11 mouse cellular contexts compared by ENCODE assay signal in genomic region chr2:152905036-152905829, GRCm38 (mm10). TPM values are rescaled to one million over a fixed set of nuclear protein-coding genes. Genes with fewer than 3 reads are reported as not detected.
DNase-seq lines count a peak whose midpoint lies in the region; ATAC-seq and TF ChIP-seq lines count a peak whose summit lies in the region.
"Had no signal": no experiment of that assay in that cellular context is flagged by ENCODE, and none has a peak within 500 bp of the region (broad histone marks: within the 10 kb centered on the region; RNA-seq: fewer than 3 reads in every experiment).

No protein-coding gene starts in this region.

- peak; percentile 45 for DNase-seq in kidney, adult 2 months
- DNase-seq in kidney, postnatal 14 days = no peak
- peak; percentile 28 for DNase-seq in CD4-positive helper T cell, adult 2 months (ENCODE audit: low read depth, low spot score)
- DNase-seq in embryonic facial prominence, embryonic 14.5 days (ENCODE audit: low spot score) = peak; percentile 76
- DNase-seq in spleen, postnatal 4 days (ENCODE audit: low spot score in 2 of 2) = no peak
- no peak for DNase-seq in thymus, adult 2 months

- TF ChIP-seq CTCF in kidney, adult 2 months (conservative IDR thresholded peaks at IDR 0.05; ENCODE audit: insufficient read depth, insufficient read length, low read depth, low read length) = no peak
- TF ChIP-seq CTCF in thymus, adult 2 months (IDR thresholded peaks at IDR 0.05; ENCODE audit: borderline replicate concordance, control insufficient read depth, extremely low read depth, insufficient read depth, low read length, poor library complexity) = no peak

- no peaks in the 10 kb centered on the region for H3K9me3 ChIP-seq in embryonic facial prominence, embryonic 14.5 days (ENCODE audit: control insufficient read depth, low read length)
- no peaks in the 10 kb centered on the region for H3K9me3 ChIP-seq in intestine, embryonic 16.5 days (ENCODE audit: control insufficient read depth, low read length)
- H3K9me3 ChIP-seq: forebrain, embryonic 13.5 days had no signal

- no peak overlapping the region for H3K27ac ChIP-seq in kidney, adult 2 months (ENCODE audit: insufficient read depth, low read depth, low read length)
- H3K27ac ChIP-seq in embryonic facial prominence, embryonic 14.5 days (replicated peaks; ENCODE audit: low read depth, low read length) = no peak overlapping the region
- no peak overlapping the region for H3K27ac ChIP-seq in intestine, embryonic 16.5 days (ENCODE audit: low read length)
- H3K27ac ChIP-seq in thymus, adult 2 months (ENCODE audit: control insufficient read depth, insufficient read depth, low read length) = no peak overlapping the region
- H3K27ac ChIP-seq: forebrain, embryonic 13.5 days; hindbrain, embryonic 14.5 days; liver, embryonic 14.5 days had no signal

- no peak overlapping the region for H3K4me2 ChIP-seq in embryonic facial prominence, embryonic 14.5 days (ENCODE audit: low read depth, low read length)
- no peak overlapping the region for H3K4me2 ChIP-seq in intestine, embryonic 16.5 days (ENCODE audit: low read depth, low read length)
- H3K4me2 ChIP-seq: forebrain, embryonic 13.5 days; hindbrain, embryonic 14.5 days had no signal

- 43% methylated on average over 11 of the region's 11 CpGs for WGBS in kidney, adult 2 months
- 23% methylated on average over 9 of the region's 11 CpGs for WGBS in embryonic facial prominence, embryonic 14.5 days
- WGBS in intestine, embryonic 16.5 days = 48% methylated on average over 11 of the region's 11 CpGs
- WGBS in thymus, adult 2 months = 63% methylated on average over 11 of the region's 11 CpGs

- H3K36me3 ChIP-seq in kidney, adult 2 months (ENCODE audit: control insufficient read depth, insufficient read depth, low read length) = no peaks in the 10 kb centered on the region
- no peaks in the 10 kb centered on the region for H3K36me3 ChIP-seq in embryonic facial prominence, embryonic 14.5 days (ENCODE audit: control insufficient read depth, insufficient read depth, low read length)
- H3K36me3 ChIP-seq in intestine, embryonic 16.5 days (ENCODE audit: control insufficient read depth, insufficient read depth, low read length) = no peaks in the 10 kb centered on the region
- H3K36me3 ChIP-seq in thymus, adult 2 months (ENCODE audit: control insufficient read depth, insufficient read depth, low read length) = no peaks in the 10 kb centered on the region

- no peak for TF ChIP-seq POLR2A in kidney, adult 2 months (IDR thresholded peaks at IDR 0.05; ENCODE audit: low read depth, low read length)
- no peak for TF ChIP-seq POLR2A in thymus, adult 2 months (IDR thresholded peaks at IDR 0.05; ENCODE audit: control insufficient read depth, extremely low read depth, insufficient read depth, low read length, poor library complexity)

- no peak overlapping the region for H3K9ac ChIP-seq in embryonic facial prominence, embryonic 14.5 days (ENCODE audit: low read depth, low read length)
- H3K9ac ChIP-seq in intestine, embryonic 16.5 days (ENCODE audit: low read depth, low read length) = no peak overlapping the region
- H3K9ac ChIP-seq: forebrain, embryonic 13.5 days; hindbrain, embryonic 14.5 days; liver, embryonic 14.5 days had no signal

- H3K27me3 ChIP-seq in kidney, adult 2 months (replicated peaks; ENCODE audit: control insufficient read depth, insufficient read depth, low read length) = no peaks in the 10 kb centered on the region
- no peaks in the 10 kb centered on the region for H3K27me3 ChIP-seq in embryonic facial prominence, embryonic 14.5 days (replicated peaks; ENCODE audit: control insufficient read depth, insufficient read depth, low read length)
- H3K27me3 ChIP-seq in intestine, embryonic 16.5 days (replicated peaks; ENCODE audit: control insufficient read depth, insufficient read depth, low read length) = no peaks in the 10 kb centered on the region
- no peaks in the 10 kb centered on the region for H3K27me3 ChIP-seq in thymus, adult 2 months (ENCODE audit: control insufficient read depth, insufficient read depth, low read length)

- no peak overlapping the region for H3K4me3 ChIP-seq in kidney, adult 2 months (ENCODE audit: insufficient read depth, low read depth, low read length)
- H3K4me3 ChIP-seq in embryonic facial prominence, embryonic 14.5 days (ENCODE audit: low read depth, low read length) = no peak overlapping the region
- H3K4me3 ChIP-seq in intestine, embryonic 16.5 days (ENCODE audit: low read length) = no peak overlapping the region
- no peak overlapping the region for H3K4me3 ChIP-seq in thymus, adult 2 months (ENCODE audit: control insufficient read depth, insufficient read depth, low read length)
- H3K4me3 ChIP-seq: forebrain, embryonic 13.5 days had no signal

- H3K4me1 ChIP-seq in kidney, adult 2 months (ENCODE audit: control insufficient read depth, insufficient read depth, low read length) = no peaks in the 10 kb centered on the region
- peaks cover 14% of the 10 kb centered on the region; the same call in 1 of the 2 replicates for H3K4me1 ChIP-seq in embryonic facial prominence, embryonic 14.5 days (ENCODE audit: control insufficient read depth, insufficient read depth, low read length)
- peaks cover 8% of the 10 kb centered on the region; the same call in 1 of the 2 replicates for H3K4me1 ChIP-seq in intestine, embryonic 16.5 days (ENCODE audit: control insufficient read depth, insufficient read depth, low read length)
- H3K4me1 ChIP-seq in thymus, adult 2 months (replicated peaks; ENCODE audit: control insufficient read depth, insufficient read depth, low read length) = peaks cover 38% of the 10 kb centered on the region

- ATAC-seq in embryonic facial prominence, embryonic 14.5 days (ENCODE audit: low read depth) = peak; percentile 64
- 0 out of 2 replicates have a peak, but pooled peaks have one; percentile 21 for ATAC-seq in intestine, embryonic 16.5 days
- no peak for ATAC-seq in megakaryocyte progenitor cell, adult 5-6 weeks (replicated peaks; ENCODE audit: poor library complexity)
- ATAC-seq: forebrain, embryonic 13.5 days had no signal

RNA-seq across cellular contexts. Expression of gene Mylk2, which starts 5.9 kb away (rescaled TPM):
- 0.07 and 1.1 TPM in 2 replicates for polyA plus RNA-seq in kidney, adult 2 months (2012; rRNA removed)
- 0.51 and 1.3 TPM in 2 replicates for polyA plus RNA-seq in embryonic facial prominence, embryonic 14.5 days (2014; fragmentation: Nextera tagmentation; extraction: Ambion mirVana)
- 0.12 TPM in 1 of 2 replicates, not detected in the other for polyA plus RNA-seq in intestine, embryonic 16.5 days (2015; fragmentation: Nextera tagmentation; extraction: Ambion mirVana)
- polyA plus RNA-seq in thymus, adult 2 months (2012; rRNA removed) = 0.20 and 0.34 TPM in 2 replicates
- total RNA-seq in megakaryocyte progenitor cell, adult 5-6 weeks (2015) = not detected in 2 replicates
- total RNA-seq in megakaryocyte progenitor cell, adult 5-6 weeks (2017) = not detected in 2 replicates
- polyA plus RNA-seq: forebrain, embryonic 13.5 days; hindbrain, embryonic 14.5 days; liver, embryonic 14.5 days had no signal

RNA-seq across cellular contexts. Expression of gene Foxs1, which starts 27.8 kb away (rescaled TPM):
- polyA plus RNA-seq in kidney, adult 2 months (2012; rRNA removed) = 6.4 and 7.3 TPM in 2 replicates
- 3.7 and 4.3 TPM in 2 replicates for polyA plus RNA-seq in embryonic facial prominence, embryonic 14.5 days (2014; fragmentation: Nextera tagmentation; extraction: Ambion mirVana)
- 2.8 and 3.7 TPM in 2 replicates for polyA plus RNA-seq in intestine, embryonic 16.5 days (2015; fragmentation: Nextera tagmentation; extraction: Ambion mirVana)
- 7.7 and 8.6 TPM in 2 replicates for polyA plus RNA-seq in thymus, adult 2 months (2012; rRNA removed)
- not detected in 2 replicates for total RNA-seq in megakaryocyte progenitor cell, adult 5-6 weeks (2015)
- total RNA-seq in megakaryocyte progenitor cell, adult 5-6 weeks (2017) = not detected in 2 replicates

RNA-seq across cellular contexts. Expression of gene Dusp15, which starts 46.3 kb away (rescaled TPM):
- polyA plus RNA-seq in kidney, adult 2 months (2012; rRNA removed) = 12.3 and 20.6 TPM in 2 replicates
- 0.59 and 1.4 TPM in 2 replicates for polyA plus RNA-seq in embryonic facial prominence, embryonic 14.5 days (2014; fragmentation: Nextera tagmentation; extraction: Ambion mirVana)
- polyA plus RNA-seq in intestine, embryonic 16.5 days (2015; fragmentation: Nextera tagmentation; extraction: Ambion mirVana) = 0.13 and 0.27 TPM in 2 replicates
- 3.8 and 5.7 TPM in 2 replicates for polyA plus RNA-seq in thymus, adult 2 months (2012; rRNA removed)
- not detected in 2 replicates for total RNA-seq in megakaryocyte progenitor cell, adult 5-6 weeks (2015)
- total RNA-seq in megakaryocyte progenitor cell, adult 5-6 weeks (2017) = not detected in 2 replicates

RNA-seq across cellular contexts. Expression of gene Ttll9, which starts 57.1 kb away (rescaled TPM):
- 0.46 and 1.0 TPM in 2 replicates for polyA plus RNA-seq in kidney, adult 2 months (2012; rRNA removed)
- polyA plus RNA-seq in embryonic facial prominence, embryonic 14.5 days (2014; fragmentation: Nextera tagmentation; extraction: Ambion mirVana) = 1.1 and 1.2 TPM in 2 replicates
- 0.16 and 0.18 TPM in 2 replicates for polyA plus RNA-seq in intestine, embryonic 16.5 days (2015; fragmentation: Nextera tagmentation; extraction: Ambion mirVana)
- polyA plus RNA-seq in thymus, adult 2 months (2012; rRNA removed) = 2.0 and 2.1 TPM in 2 replicates
- 1.8 and 2.1 TPM in 2 replicates for total RNA-seq in megakaryocyte progenitor cell, adult 5-6 weeks (2015)
- total RNA-seq in megakaryocyte progenitor cell, adult 5-6 weeks (2017) = 1.6 TPM in 2 replicates

RNA-seq across cellular contexts. Expression of gene Tpx2, which starts 57.5 kb away (rescaled TPM):
- polyA plus RNA-seq in kidney, adult 2 months (2012; rRNA removed) = 0.22 and 0.39 TPM in 2 replicates
- polyA plus RNA-seq in embryonic facial prominence, embryonic 14.5 days (2014; fragmentation: Nextera tagmentation; extraction: Ambion mirVana) = 69.3 and 87.9 TPM in 2 replicates
- 45.7 and 51.5 TPM in 2 replicates for polyA plus RNA-seq in intestine, embryonic 16.5 days (2015; fragmentation: Nextera tagmentation; extraction: Ambion mirVana)
- 16.1 and 19.1 TPM in 2 replicates for polyA plus RNA-seq in thymus, adult 2 months (2012; rRNA removed)
- 104 and 111 TPM in 2 replicates for total RNA-seq in megakaryocyte progenitor cell, adult 5-6 weeks (2015)
- 112 and 114 TPM in 2 replicates for total RNA-seq in megakaryocyte progenitor cell, adult 5-6 weeks (2017)

Comparison
In these comparisons a context has a peak if more than half of its experiments do, and no peak if none do; other contexts are left out.
1. DNase-seq: peak in kidney, adult 2 months (single experiment), CD4-positive helper T cell, adult 2 months (single experiment) and embryonic facial prominence, embryonic 14.5 days (single experiment); none in kidney, postnatal 14 days (single experiment), spleen, postnatal 4 days (0 of 2) and thymus, adult 2 months (single experiment).